Mouse (Mus musculus): ENCODE data around the gene Insl3. TPM values are rescaled to one million over a fixed set of nuclear protein-coding genes. Genes with fewer than 3 reads are reported as not detected.

Insl3 gene
- polyA plus RNA-seq, 1 experiment from 2014 or later, result 1.2 TPM

- Histone ChIP-seq H3K27ac (ENCODE audit: low read depth, low read length) (no peak overlapping the region), H3K27me3 (ENCODE audit: control insufficient read depth, insufficient read depth, low read length) (peaks cover 25% of the 10 kb centered on the region), H3K4me1 (ENCODE audit: control insufficient read depth, insufficient read depth, low read length) (no peaks in the 10 kb centered on the region), H3K36me3 (ENCODE audit: control insufficient read depth, insufficient read depth, low read length) (no peaks in the 10 kb centered on the region), H3K4me2 (replicated peaks; ENCODE audit: low read depth, low read length) (peak overlapping the region; percentile 31; the same call in 1 of the 2 replicates), H3K9ac (ENCODE audit: low read depth, low read length) (no peak overlapping the region), H3K4me3 (ENCODE audit: low read length) (peak overlapping the region; percentile 13; the same call in 1 of the 2 replicates), H3K9me3 (ENCODE audit: control insufficient read depth, low read length) (no peaks in the 10 kb centered on the region)
- ATAC-seq (ENCODE audit: low FRiP score, low TSS enrichment), result peak; percentile 40; the same call in 1 of the 2 replicates
- WGBS, result 36% methylated on average over 25 of the region's 25 CpGs
Measured at GRCm38 (mm10) chr8:71709134-71709799, 20.3 kb downstream of the Insl3 start.

- Histone ChIP-seq H3K4me2 (replicated peaks; ENCODE audit: low read depth, low read length) (peak overlapping the region; percentile 31), H3K9me3 (ENCODE audit: control insufficient read depth, low read length) (no peaks in the 10 kb centered on the region), H3K4me3 (ENCODE audit: low read length) (peak overlapping the region; percentile 13; the same call in 1 of the 2 replicates), H3K9ac (ENCODE audit: low read depth, low read length) (no peak overlapping the region), H3K4me1 (ENCODE audit: control insufficient read depth, insufficient read depth, low read length) (no peaks in the 10 kb centered on the region), H3K27ac (ENCODE audit: low read depth, low read length) (no peak overlapping the region), H3K27me3 (ENCODE audit: control insufficient read depth, insufficient read depth, low read length) (peaks cover 21% of the 10 kb centered on the region), H3K36me3 (ENCODE audit: control insufficient read depth, insufficient read depth, low read length) (no peaks in the 10 kb centered on the region)
- peak; percentile 63 for ATAC-seq (ENCODE audit: low FRiP score, low TSS enrichment)
- WGBS, result 19% methylated on average over 25 of the region's 25 CpGs
Measured at GRCm38 (mm10) chr8:71709800-71710446, 20.9 kb downstream of the Insl3 start.

- Histone ChIP-seq H3K36me3 (ENCODE audit: control insufficient read depth, insufficient read depth, low read length) (no peaks in the 10 kb centered on the region), H3K4me2 (replicated peaks; ENCODE audit: low read depth, low read length) (no peak overlapping the region), H3K4me3 (ENCODE audit: low read length) (no peak overlapping the region), H3K9ac (ENCODE audit: low read depth, low read length) (no peak overlapping the region), H3K4me1 (ENCODE audit: control insufficient read depth, insufficient read depth, low read length) (no peaks in the 10 kb centered on the region), H3K27me3 (ENCODE audit: control insufficient read depth, insufficient read depth, low read length) (peaks cover 21% of the 10 kb centered on the region), H3K9me3 (ENCODE audit: control insufficient read depth, low read length) (no peaks in the 10 kb centered on the region), H3K27ac (ENCODE audit: low read depth, low read length) (no peak overlapping the region)
- WGBS, result 88% methylated on average over 2 of the region's 2 CpGs
- ATAC-seq (ENCODE audit: low FRiP score, low TSS enrichment), result no peak
Measured at GRCm38 (mm10) chr8:71711574-71711973, 22.6 kb downstream of the Insl3 start.

DNA sequence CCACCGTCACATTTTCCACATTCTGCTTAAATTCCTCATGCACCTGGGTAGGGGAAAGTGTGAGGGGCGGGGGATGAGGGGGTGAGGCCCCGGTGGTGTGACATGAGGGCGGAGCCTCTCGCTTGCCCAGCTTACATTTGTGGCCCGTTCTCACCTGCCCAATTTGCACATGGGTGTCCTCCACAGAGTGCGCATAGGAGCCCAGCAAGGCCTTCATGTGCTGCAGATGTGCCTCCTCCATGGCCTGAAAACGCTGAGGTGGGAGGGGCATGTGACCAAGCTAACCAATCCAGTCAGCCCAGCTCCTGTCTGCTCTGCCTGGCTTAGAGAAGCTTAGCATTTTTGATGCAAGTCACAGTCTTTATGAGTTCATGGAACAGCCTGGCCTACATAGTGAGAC lies 26.5 kb downstream of the Insl3 start:
- Histone ChIP-seq H3K9ac (ENCODE audit: low read depth, low read length) (no peak overlapping the region), H3K4me1 (ENCODE audit: control insufficient read depth, insufficient read depth, low read length) (no peaks in the 10 kb centered on the region), H3K4me3 (ENCODE audit: low read length) (no peak overlapping the region), H3K27ac (ENCODE audit: low read depth, low read length) (no peak overlapping the region), H3K36me3 (ENCODE audit: control insufficient read depth, insufficient read depth, low read length) (no peaks in the 10 kb centered on the region), H3K27me3 (ENCODE audit: control insufficient read depth, insufficient read depth, low read length) (no peaks in the 10 kb centered on the region), H3K9me3 (ENCODE audit: control insufficient read depth, low read length) (no peaks in the 10 kb centered on the region), H3K4me2 (replicated peaks; ENCODE audit: low read depth, low read length) (no peak overlapping the region)
- 41% methylated on average over 8 of the region's 8 CpGs for WGBS
- ATAC-seq (ENCODE audit: low FRiP score, low TSS enrichment), result no peak

DNA sequence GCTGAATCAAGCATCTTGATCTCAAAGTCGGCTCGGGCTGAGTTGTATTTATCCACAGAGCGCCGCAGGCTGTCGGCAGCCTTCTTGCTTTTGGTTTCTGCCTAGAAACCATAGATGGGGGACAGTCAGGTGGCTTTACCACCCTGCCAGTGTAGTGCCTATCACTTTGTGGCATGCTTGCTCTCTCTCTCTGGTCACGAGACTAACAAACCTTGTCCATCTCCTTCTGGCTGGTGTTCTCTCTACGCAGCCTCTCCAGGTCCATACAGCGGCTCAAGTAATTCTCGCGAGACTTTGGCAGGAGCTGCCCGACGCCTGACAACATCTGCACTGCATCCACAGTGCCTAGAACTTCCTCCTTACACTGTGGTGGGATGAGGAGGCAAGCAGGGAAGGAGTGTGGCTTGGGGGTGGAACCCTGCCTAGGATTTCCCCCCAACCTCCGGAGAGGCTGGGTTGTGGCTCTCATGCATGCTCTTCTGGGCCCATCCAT lies 27.6 kb downstream of the Insl3 start:
- no peaks in the 10 kb centered on the region for H3K9me3 ChIP-seq (ENCODE audit: control insufficient read depth, low read length)
- H3K4me1 ChIP-seq (ENCODE audit: control insufficient read depth, insufficient read depth, low read length), result no peaks in the 10 kb centered on the region
- H3K36me3 ChIP-seq (ENCODE audit: control insufficient read depth, insufficient read depth, low read length), result no peaks in the 10 kb centered on the region
- no peak for ATAC-seq (ENCODE audit: low FRiP score, low TSS enrichment)
- 86% methylated on average over 13 of the region's 13 CpGs for WGBS
- H3K27me3 ChIP-seq (ENCODE audit: control insufficient read depth, insufficient read depth, low read length), result no peaks in the 10 kb centered on the region
- H3K27ac ChIP-seq (ENCODE audit: low read depth, low read length), result no peak overlapping the region
- H3K4me2 ChIP-seq (replicated peaks; ENCODE audit: low read depth, low read length), result no peak overlapping the region
- H3K4me3 ChIP-seq (ENCODE audit: low read length), result no peak overlapping the region
- no peak overlapping the region for H3K9ac ChIP-seq (ENCODE audit: low read depth, low read length)

DNA sequence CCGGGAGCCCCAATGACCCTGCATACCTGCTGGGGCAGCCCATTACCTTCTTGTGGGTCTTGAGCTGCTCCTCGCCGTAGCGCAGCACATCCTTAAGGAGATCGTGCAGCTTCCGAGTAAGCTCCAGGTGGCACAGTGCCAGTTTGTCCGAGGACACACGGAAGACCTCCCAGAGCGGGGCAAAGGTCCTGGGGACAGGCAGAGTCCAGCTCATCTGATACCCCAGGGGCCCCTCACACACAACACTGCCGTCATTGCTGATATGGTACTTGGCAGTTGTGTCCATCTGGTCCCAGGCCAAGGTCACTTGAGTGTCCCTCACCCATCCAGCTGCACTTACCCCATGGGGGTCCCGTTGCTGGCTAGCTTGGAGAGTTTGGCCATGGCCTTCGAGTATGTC lies 28.1 kb downstream of the Insl3 start:
- H3K27me3 ChIP-seq (ENCODE audit: control insufficient read depth, insufficient read depth, low read length), result no peaks in the 10 kb centered on the region; the same call in 1 of the 2 replicates
- no peak overlapping the region for H3K9ac ChIP-seq (ENCODE audit: low read depth, low read length)
- H3K36me3 ChIP-seq (ENCODE audit: control insufficient read depth, insufficient read depth, low read length), result no peaks in the 10 kb centered on the region
- H3K4me3 ChIP-seq (ENCODE audit: low read length), result no peak overlapping the region
- no peak for ATAC-seq (ENCODE audit: low FRiP score, low TSS enrichment)
- H3K9me3 ChIP-seq (ENCODE audit: control insufficient read depth, low read length), result no peaks in the 10 kb centered on the region
- no peak overlapping the region for H3K4me2 ChIP-seq (replicated peaks; ENCODE audit: low read depth, low read length)
- no peaks in the 10 kb centered on the region for H3K4me1 ChIP-seq (ENCODE audit: control insufficient read depth, insufficient read depth, low read length)
- no peak overlapping the region for H3K27ac ChIP-seq (ENCODE audit: low read depth, low read length)
- 89% methylated on average over 12 of the region's 12 CpGs for WGBS

DNA sequence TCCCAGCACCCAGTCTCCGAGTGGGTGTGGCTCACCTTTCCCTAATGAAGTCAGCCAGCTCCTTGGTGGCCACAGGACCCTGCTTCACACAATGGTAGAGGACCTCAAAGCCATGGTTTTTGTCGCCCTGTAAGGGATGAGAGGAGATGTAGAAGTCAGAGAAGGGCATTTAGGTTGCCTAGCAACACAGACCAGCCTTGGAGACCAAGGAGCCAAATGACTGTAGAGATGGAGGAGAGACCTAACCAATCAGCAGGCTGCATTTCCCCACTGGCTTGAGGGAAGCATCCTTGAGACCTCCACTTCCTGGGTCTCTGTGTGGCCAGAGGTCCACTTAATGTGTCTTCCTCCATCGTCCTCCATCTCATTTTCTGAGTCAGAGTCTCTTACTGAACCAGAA lies 29.2 kb downstream of the Insl3 start:
- Histone ChIP-seq H3K27ac (ENCODE audit: low read depth, low read length) (no peak overlapping the region), H3K4me2 (replicated peaks; ENCODE audit: low read depth, low read length) (no peak overlapping the region), H3K9me3 (ENCODE audit: control insufficient read depth, low read length) (no peaks in the 10 kb centered on the region), H3K9ac (ENCODE audit: low read depth, low read length) (no peak overlapping the region), H3K36me3 (ENCODE audit: control insufficient read depth, insufficient read depth, low read length) (no peaks in the 10 kb centered on the region), H3K4me1 (ENCODE audit: control insufficient read depth, insufficient read depth, low read length) (no peaks in the 10 kb centered on the region), H3K4me3 (ENCODE audit: low read length) (no peak overlapping the region), H3K27me3 (ENCODE audit: control insufficient read depth, insufficient read depth, low read length) (no peaks in the 10 kb centered on the region; the same call in 1 of the 2 replicates)
- 43% methylated on average over 3 of the region's 3 CpGs for WGBS
- no peak for ATAC-seq (ENCODE audit: low FRiP score, low TSS enrichment)

GRCm38 (mm10) chr8:71719218-71719617 lies 30.2 kb downstream of the Insl3 start:
- Histone ChIP-seq H3K9me3 (ENCODE audit: control insufficient read depth, low read length) (no peaks in the 10 kb centered on the region), H3K27ac (ENCODE audit: low read depth, low read length) (no peak overlapping the region), H3K4me1 (ENCODE audit: control insufficient read depth, insufficient read depth, low read length) (no peaks in the 10 kb centered on the region), H3K9ac (ENCODE audit: low read depth, low read length) (no peak overlapping the region), H3K27me3 (ENCODE audit: control insufficient read depth, insufficient read depth, low read length) (peaks cover 4% of the 10 kb centered on the region; the same call in 1 of the 2 replicates), H3K4me2 (replicated peaks; ENCODE audit: low read depth, low read length) (no peak overlapping the region), H3K36me3 (ENCODE audit: control insufficient read depth, insufficient read depth, low read length) (no peaks in the 10 kb centered on the region), H3K4me3 (ENCODE audit: low read length) (no peak overlapping the region)
- no peak for ATAC-seq (ENCODE audit: low FRiP score, low TSS enrichment)
- WGBS, result 73% methylated on average over 4 of the region's 4 CpGs

GRCm38 (mm10) chr8:71719928-71720457 lies 31.0 kb downstream of the Insl3 start:
- no peaks in the 10 kb centered on the region for H3K36me3 ChIP-seq (ENCODE audit: control insufficient read depth, insufficient read depth, low read length)
- H3K27me3 ChIP-seq (ENCODE audit: control insufficient read depth, insufficient read depth, low read length), result peaks cover 10% of the 10 kb centered on the region; the same call in 1 of the 2 replicates
- no peak overlapping the region for H3K9ac ChIP-seq (ENCODE audit: low read depth, low read length)
- peak; percentile 60 for ATAC-seq (ENCODE audit: low FRiP score, low TSS enrichment)
- no peaks in the 10 kb centered on the region for H3K4me1 ChIP-seq (ENCODE audit: control insufficient read depth, insufficient read depth, low read length)
- H3K4me3 ChIP-seq (ENCODE audit: low read length), result no peak overlapping the region
- 36% methylated on average over 7 of the region's 7 CpGs for WGBS
- H3K4me2 ChIP-seq (replicated peaks; ENCODE audit: low read depth, low read length), result no peak overlapping the region
- H3K27ac ChIP-seq (ENCODE audit: low read depth, low read length), result no peak overlapping the region
- no peaks in the 10 kb centered on the region for H3K9me3 ChIP-seq (ENCODE audit: control insufficient read depth, low read length)

Measured in kidney, embryonic 14.5 days (tissue).